Mouse (Mus musculus) erythroblast, embryonic 14.5 days (primary cell): ENCODE results near the gene Mrps31.

Experiments
- GATA1 ChIP-seq: IDR thresholded peaks from 2 replicates; pipeline ENCODE4 v1.6.1; 2012; ENCODE audit warnings: low read length, inconsistent platforms, mixed read lengths
- TAL1 ChIP-seq: IDR thresholded peaks from 3 replicates; pipeline ENCODE4 v1.6.1; 2012; ENCODE audit warnings: low read length, inconsistent platforms, mixed read lengths

GRCm38 (mm10) chr8:22389874-22390273 lies 21.3 kb upstream of the Mrps31 start:
- TF ChIP-seq GATA1, result no peak
- TF ChIP-seq TAL1, result no peak
